Mouse (Mus musculus): Measurements from ENCODE around the gene Efna3.

- TF ChIP-seq CTCF (IDR thresholded peaks at IDR 0.05): no peak
- no peak for TF ChIP-seq EP300 (IDR thresholded peaks at IDR 0.05)
Measured at GRCm38 (mm10) chr3:89356029-89356428, 33.3 kb upstream of the Efna3 start.

All from lung, postnatal 0 days (tissue).